ENCODE assay signal across 8 mouse cellular contexts in the genomic region with DNA sequence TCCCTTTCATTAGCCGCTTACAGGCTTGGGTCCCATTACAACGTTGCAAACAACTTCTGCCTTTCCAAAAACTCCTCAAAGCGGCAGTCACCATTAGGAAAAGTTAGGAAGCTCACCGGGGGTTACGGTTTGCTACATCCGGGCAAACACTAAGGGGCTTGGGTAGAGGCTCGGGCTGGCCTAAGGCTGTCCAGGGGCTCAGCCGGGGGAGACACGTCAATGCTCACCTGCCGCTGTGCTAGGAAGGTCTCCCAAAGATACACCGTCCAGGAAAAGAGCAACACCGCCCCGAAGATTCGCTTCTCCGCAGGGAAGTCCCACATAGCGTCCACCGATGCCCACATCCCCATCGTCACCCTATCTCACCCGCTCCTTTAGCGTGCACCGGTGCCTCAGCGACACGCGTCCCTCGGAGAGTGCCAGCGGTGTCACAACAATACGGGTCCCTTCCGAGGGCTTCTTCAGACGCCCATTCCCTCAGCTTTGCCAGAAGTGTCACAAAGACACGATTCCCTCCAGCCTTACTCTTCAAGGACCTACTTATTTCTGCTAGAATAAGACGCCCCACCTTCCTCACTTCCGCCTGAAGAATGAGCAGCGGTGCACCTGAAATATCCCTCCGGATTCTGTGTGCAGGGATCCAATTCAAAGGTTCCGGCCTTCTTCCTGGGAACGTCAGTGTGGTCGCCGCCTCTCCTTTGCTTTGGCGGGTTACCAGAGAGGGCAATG. TPM values are rescaled to one million over a fixed set of nuclear protein-coding genes. Genes with fewer than 3 reads are reported as not detected.
DNase-seq lines count a peak whose midpoint lies in the region; ATAC-seq and TF ChIP-seq lines count a peak whose summit lies in the region.

Gene Zmpste24 (minus strand): TSS at position 592 of the 729 bp plus-strand sequence.

- peak within 1 kb of the TSS; percentile 90 for H3K9ac ChIP-seq in MEL (ENCODE audit: control insufficient read depth, low read depth, low read length, poor library complexity, severe bottlenecking)
- peak within 1 kb of the TSS; percentile 87 for H3K9ac ChIP-seq in lung, embryonic 16.5 days (ENCODE audit: low read length)

- peak; percentile 70 to 88 for TF ChIP-seq POLR2A in MEL (IDR thresholded peaks at IDR 0.05; ENCODE audit: control insufficient read depth in 1 of 2, insufficient read depth in 1 of 2, low read depth in 1 of 2, low read length in 2 of 2, poor library complexity in 1 of 2)
- no peak; the same call in 1 of the 2 replicates for TF ChIP-seq POLR2A in cerebellum, adult 2 months (IDR thresholded peaks at IDR 0.05; ENCODE audit: borderline replicate concordance, insufficient read depth, low read length)

- peaks cover 20% of the 10 kb centered on the region for H3K79me2 ChIP-seq in MEL (ENCODE audit: control insufficient read depth, insufficient read depth, low read length, poor library complexity)

- no peak for TF ChIP-seq RAD21 in MEL (IDR thresholded peaks at IDR 0.05; ENCODE audit: low read depth, low read length)

- peak within 1 kb of the TSS; percentile 80 to 99 for H3K4me3 ChIP-seq in MEL (ENCODE audit: control insufficient read depth in 1 of 2, insufficient read depth in 1 of 2, low read depth in 2 of 2, low read length in 2 of 2)
- H3K4me3 ChIP-seq in cerebellum, adult 2 months (replicated peaks; ENCODE audit: insufficient read depth, low read depth, low read length): peak within 1 kb of the TSS; percentile 70
- H3K4me3 ChIP-seq in lung, embryonic 16.5 days (ENCODE audit: low read length): peak within 1 kb of the TSS; percentile 75

- peak within 1 kb of the TSS; percentile 90 for H3K27ac ChIP-seq in MEL (ENCODE audit: control insufficient read depth, low read depth, low read length)
- H3K27ac ChIP-seq in cerebellum, adult 2 months (ENCODE audit: insufficient read depth, low read length): no peak within 1 kb of the TSS
- peak within 1 kb of the TSS; percentile 20; the same call in 1 of the 2 replicates for H3K27ac ChIP-seq in lung, embryonic 16.5 days (ENCODE audit: low read length)

- peak in 1 of 2 experiments; percentile 15; a peak in 1 of 4 replicates for TF ChIP-seq EP300 in MEL (IDR thresholded peaks at IDR 0.05; ENCODE audit: low read depth in 1 of 2, low read length in 2 of 2)

- under 1% methylated on average over 39 of the region's 39 CpGs for WGBS in cerebellum, adult 2 months
- under 1% methylated on average over 39 of the region's 39 CpGs for WGBS in lung, embryonic 16.5 days

- peaks cover 0 to 2% of the 10 kb centered on the region in 2 experiments; a peak in 1 of 4 replicates for H3K27me3 ChIP-seq in MEL (ENCODE audit: control insufficient read depth in 1 of 2, insufficient read depth in 2 of 2, low read length in 2 of 2)
- no peaks in the 10 kb centered on the region for H3K27me3 ChIP-seq in cerebellum, adult 2 months (ENCODE audit: control insufficient read depth, insufficient read depth, low read length)
- H3K27me3 ChIP-seq in lung, embryonic 16.5 days (ENCODE audit: control insufficient read depth, insufficient read depth, low read depth, low read length): no peaks in the 10 kb centered on the region

- no peaks in the 10 kb centered on the region for H3K9me3 ChIP-seq in MEL (replicated peaks; ENCODE audit: insufficient read depth, low read length)
- H3K9me3 ChIP-seq in lung, embryonic 16.5 days (ENCODE audit: control insufficient read depth, low read length): no peaks in the 10 kb centered on the region

- H3K4me2 ChIP-seq in lung, embryonic 16.5 days (ENCODE audit: low read depth, low read length): peak within 1 kb of the TSS; percentile 80

- TF ChIP-seq CTCF in MEL (IDR thresholded peaks at IDR 0.05 in 2 of 3, conservative IDR thresholded peaks at IDR 0.05 in 1 of 3; ENCODE audit: control insufficient read depth in 1 of 3, insufficient read depth in 1 of 3, low read depth in 2 of 3, low read length in 3 of 3, poor library complexity in 1 of 3, severe bottlenecking in 1 of 3): no peak
- TF ChIP-seq CTCF in cerebellum, adult 2 months (IDR thresholded peaks at IDR 0.05; ENCODE audit: borderline replicate concordance, insufficient read depth, low read depth, low read length): no peak

- H3K4me1 ChIP-seq in MEL (ENCODE audit: control insufficient read depth in 1 of 2, insufficient read depth in 2 of 2, low read length in 2 of 2): peaks cover 0 to 9% of the 10 kb centered on the region in 2 experiments; a peak in 2 of 4 replicates
- H3K4me1 ChIP-seq in cerebellum, adult 2 months (ENCODE audit: control insufficient read depth, insufficient read depth, low read length): no peaks in the 10 kb centered on the region
- peaks cover 4% of the 10 kb centered on the region for H3K4me1 ChIP-seq in lung, embryonic 16.5 days (replicated peaks; ENCODE audit: control insufficient read depth, insufficient read depth, low read length)

- ATAC-seq in hematopoietic stem cell, adult 5-6 weeks (replicated peaks in 1 of 2; ENCODE audit: insufficient read depth in 1 of 2, low FRiP score in 2 of 2, low TSS enrichment in 1 of 2, low read depth in 1 of 2, poor library complexity in 2 of 2, severe bottlenecking in 2 of 2): peak; percentile 89 to 95
- ATAC-seq in lung, embryonic 16.5 days (ENCODE audit: low read depth): peak; percentile 87

- peaks cover 3 to 8% of the 10 kb centered on the region in 2 experiments for H3K36me3 ChIP-seq in MEL (ENCODE audit: control insufficient read depth in 1 of 2, insufficient read depth in 2 of 2, low read length in 2 of 2)
- peaks cover 18% of the 10 kb centered on the region for H3K36me3 ChIP-seq in lung, embryonic 16.5 days (ENCODE audit: control insufficient read depth, insufficient read depth, low read length)

- peak; percentile 98 for DNase-seq in MEL (ENCODE audit: low read depth, low spot score)
- DNase-seq in cerebellum, adult 2 months: peak; percentile 87 to 92
- peak; percentile 94 for DNase-seq in forelimb bud, embryonic 11.5 days (ENCODE audit: low read depth, low spot score)
- peak; percentile 85 for DNase-seq in layer of hippocampus, adult 9-10 months (ENCODE audit: low spot score)
- peak; percentile 72 for DNase-seq in ovary, postnatal 10 days (ENCODE audit: low spot score)
- peak; percentile 69 to 88 for DNase-seq in thymus, postnatal 10 days (ENCODE audit: low spot score in 2 of 2)

TF ChIP-seq in MEL, 35 proteins besides CTCF, POLR2A, EP300 and RAD21:
- no peak for TF ChIP-seq MAFK (IDR thresholded peaks at IDR 0.05; ENCODE audit: borderline replicate concordance, low read depth, low read length)
- 0 out of 2 replicates have a peak, but pooled peaks have one; percentile 35 for TF ChIP-seq MEF2A (IDR thresholded peaks at IDR 0.05; ENCODE audit: extremely low read depth, insufficient replicate concordance, low read depth, low read length, poor library complexity, severe bottlenecking)
- TF ChIP-seq CHD1 (IDR thresholded peaks at IDR 0.05; ENCODE audit: low read depth, low read length): no peak
- TF ChIP-seq USF2 (IDR thresholded peaks at IDR 0.05; ENCODE audit: borderline replicate concordance in 1 of 2, insufficient read depth in 1 of 2, low read depth in 1 of 2, low read length in 2 of 2): no peak
- TF ChIP-seq CHD2 (IDR thresholded peaks at IDR 0.05; ENCODE audit: low read length): no peak
- TF ChIP-seq NELFE (IDR thresholded peaks at IDR 0.05; ENCODE audit: low read depth, low read length): peak; percentile 84
- no peak for TF ChIP-seq MAZ (IDR thresholded peaks at IDR 0.05; ENCODE audit: low read depth, low read length)
- peak; percentile 94 for TF ChIP-seq MXI1 (IDR thresholded peaks at IDR 0.05; ENCODE audit: low read depth, low read length)
- TF ChIP-seq GABPA (IDR thresholded peaks at IDR 0.05; ENCODE audit: low read depth, low read length): no peak
- TF ChIP-seq SIN3A (IDR thresholded peaks at IDR 0.05; ENCODE audit: low read length): peak; percentile 95
- TF ChIP-seq JUND (IDR thresholded peaks at IDR 0.05; ENCODE audit: low read depth, low read length): no peak
- TF ChIP-seq MYB (IDR thresholded peaks at IDR 0.05; ENCODE audit: low read depth, low read length): no peak
- TF ChIP-seq TCF12 (IDR thresholded peaks at IDR 0.05; ENCODE audit: low read depth, low read length): peak; percentile 82
- peak; percentile 62; the same call in 1 of the 2 replicates for TF ChIP-seq POLR2AphosphoS2 (IDR thresholded peaks at IDR 0.05; ENCODE audit: low read length)
- 0 out of 2 replicates have a peak, but pooled peaks have one; percentile 23 for TF ChIP-seq USF1 (IDR thresholded peaks at IDR 0.05; ENCODE audit: low read depth, low read length)
- TF ChIP-seq MYC (IDR thresholded peaks at IDR 0.05; ENCODE audit: low read depth, low read length): peak; percentile 91
- peak; percentile 51; the same call in 1 of the 2 replicates for TF ChIP-seq ETS1 (IDR thresholded peaks at IDR 0.05; ENCODE audit: low read depth, low read length)
- peak; percentile 91 for TF ChIP-seq ELF1 (IDR thresholded peaks at IDR 0.05; ENCODE audit: low read depth, low read length)
- no peak for TF ChIP-seq TAL1 (IDR thresholded peaks at IDR 0.05; ENCODE audit: low read length)
- peak; percentile 93 for TF ChIP-seq HCFC1 (IDR thresholded peaks at IDR 0.05; ENCODE audit: low read depth, low read length)
- TF ChIP-seq ZNF384 (IDR thresholded peaks at IDR 0.05; ENCODE audit: low read depth, low read length): no peak
- no peak for TF ChIP-seq RCOR1 (IDR thresholded peaks at IDR 0.05; ENCODE audit: low read depth, low read length)
- TF ChIP-seq TBP (IDR thresholded peaks at IDR 0.05; ENCODE audit: low read depth, low read length): peak; percentile 93
- peak; percentile 88 for TF ChIP-seq MAX (IDR thresholded peaks at IDR 0.05; ENCODE audit: low read length)
- no peak for TF ChIP-seq GATA1 (IDR thresholded peaks at IDR 0.05; ENCODE audit: low read depth, low read length)

RNA-seq across cellular contexts. Expression of gene Zmpste24, which starts in this region (rescaled TPM):
- total RNA-seq in MEL (2012; rRNA removed): 33.9 and 37.6 TPM in 2 replicates
- polyA plus RNA-seq in MEL (2012; ENCODE audit: insufficient read depth in 1 of 2, insufficient read length in 2 of 2, low read depth in 1 of 2, low replicate concordance in 2 of 2, missing spikeins in 1 of 2): 10 to 100 TPM; 44.7 to 70.6 TPM
- polyA plus RNA-seq in cerebellum, adult 2 months (2012; rRNA removed): 24.5 and 25.3 TPM in 2 replicates
- total RNA-seq in hematopoietic stem cell, adult 5-6 weeks (2017): 64.8 and 73.0 TPM in 2 replicates
- polyA plus RNA-seq in lung, embryonic 16.5 days (2015; fragmentation: Nextera tagmentation; extraction: Ambion mirVana): 37.9 and 39.8 TPM in 2 replicates
